17 mouse cellular contexts compared by ENCODE assay signal in genomic region chr12:73304636-73305035, GRCm38 (mm10). TPM values are rescaled to one million over a fixed set of nuclear protein-coding genes. Genes with fewer than 3 reads are reported as not detected.
DNase-seq lines count a peak whose midpoint lies in the region; ATAC-seq and TF ChIP-seq lines count a peak whose summit lies in the region.
"Had no signal": no experiment of that assay in that cellular context is flagged by ENCODE, and none has a peak within 500 bp of the region (broad histone marks: within the 10 kb centered on the region; RNA-seq: fewer than 3 reads in every experiment).

No protein-coding gene starts in this region.

- TF ChIP-seq CTCF in kidney, postnatal 0 days (IDR thresholded peaks at IDR 0.05; ENCODE audit: low read depth), result no peak

- H3K36me3 ChIP-seq in kidney, postnatal 0 days (ENCODE audit: insufficient read depth, low read length), result peaks cover 4% of the 10 kb centered on the region; the same call in 1 of the 2 replicates
- H3K36me3 ChIP-seq: liver, embryonic 15.5 days had no signal

- H3K27ac ChIP-seq in brown adipose tissue, adult 24 weeks (replicated peaks; ENCODE audit: low read depth, low read length), result peak overlapping the region; percentile 38; the same call in 1 of the 2 replicates
- H3K27ac ChIP-seq in kidney, postnatal 0 days, result no peak overlapping the region
- H3K27ac ChIP-seq: forebrain, embryonic 13.5 days; hindbrain, embryonic 12.5 days; limb, embryonic 10.5 days; liver, embryonic 15.5 days had no signal

- peak overlapping the region; percentile 36 for H3K4me3 ChIP-seq in brown adipose tissue, adult 24 weeks (ENCODE audit: insufficient read depth, low read depth, low read length)
- H3K4me3 ChIP-seq in kidney, postnatal 0 days (replicated peaks; ENCODE audit: low read depth, low read length), result no peak overlapping the region
- H3K4me3 ChIP-seq: forebrain, embryonic 13.5 days; hindbrain, embryonic 12.5 days; limb, embryonic 10.5 days; liver, embryonic 15.5 days; megakaryocyte, embryonic 14.5 days had no signal

- no peaks in the 10 kb centered on the region for H3K9me3 ChIP-seq in kidney, postnatal 0 days (replicated peaks; ENCODE audit: low read length)
- H3K9me3 ChIP-seq: forebrain, embryonic 13.5 days; hindbrain, embryonic 12.5 days; limb, embryonic 10.5 days; liver, embryonic 15.5 days; megakaryocyte, embryonic 14.5 days had no signal

- ATAC-seq in kidney, postnatal 0 days (replicated peaks; ENCODE audit: low FRiP score, low read depth), result no peak
- ATAC-seq: forebrain, embryonic 13.5 days; intestine, embryonic 16.5 days had no signal

- intact Hi-C loops in gastrocnemius, postnatal 36 days (cut with DNase I), result no loop called here
- intact Hi-C loops in left cerebral cortex, postnatal 25 days (cut with DNase I), result no loop called here

- no peaks in the 10 kb centered on the region for H3K4me1 ChIP-seq in brown adipose tissue, adult 24 weeks (ENCODE audit: control insufficient read depth, insufficient read depth, insufficient read length, low read length)
- H3K4me1 ChIP-seq in kidney, postnatal 0 days (replicated peaks; ENCODE audit: insufficient read depth, low read length), result no peaks in the 10 kb centered on the region
- H3K4me1 ChIP-seq: forebrain, embryonic 13.5 days; hindbrain, embryonic 12.5 days; limb, embryonic 10.5 days; liver, embryonic 15.5 days had no signal

- H3K9ac ChIP-seq in kidney, postnatal 0 days (ENCODE audit: low read depth, low read length), result no peak overlapping the region
- H3K9ac ChIP-seq: forebrain, embryonic 13.5 days; hindbrain, embryonic 12.5 days; liver, embryonic 15.5 days had no signal

- H3K4me2 ChIP-seq in kidney, postnatal 0 days (ENCODE audit: low read length), result no peak overlapping the region
- H3K4me2 ChIP-seq: forebrain, embryonic 13.5 days; hindbrain, embryonic 12.5 days; liver, embryonic 15.5 days had no signal

- DNase-seq in gastrocnemius, adult 18-20 months (ENCODE audit: low spot score), result peak; percentile 30
- DNase-seq in gastrocnemius, postnatal 36 days, result no peak
- DNase-seq in 3T3-L1 (ENCODE audit: low read depth, low spot score), result peak; percentile 43
- DNase-seq in kidney, postnatal 0 days (ENCODE audit: low spot score), result peak; percentile 74
- DNase-seq in left cerebral cortex, postnatal 25 days (ENCODE audit: low spot score in 2 of 2), result no peak
- DNase-seq in ovary, postnatal 10 days (ENCODE audit: low spot score), result no peak
- no peak for DNase-seq in yolk sac, embryonic 10.5 days (ENCODE audit: low spot score)
- DNase-seq: cerebellum, postnatal 36 days; layer of hippocampus, postnatal 36 days; right cerebral cortex, postnatal 25 days had no signal

- WGBS in kidney, postnatal 0 days, result 56% methylated on average over 4 of the region's 4 CpGs

- no peaks in the 10 kb centered on the region for H3K27me3 ChIP-seq in kidney, postnatal 0 days (ENCODE audit: insufficient read depth, low read length)
- H3K27me3 ChIP-seq: forebrain, embryonic 13.5 days; hindbrain, embryonic 12.5 days; liver, embryonic 15.5 days; megakaryocyte, embryonic 14.5 days had no signal

RNA-seq across cellular contexts. Expression of gene Slc38a6, which starts 18.1 kb away (rescaled TPM):
- total RNA-seq in gastrocnemius, adult 18-20 months (2021), result 1 to 10 TPM; 2.2 to 2.4 TPM
- 1 to 10 TPM; 2.6 TPM for total RNA-seq in gastrocnemius, postnatal 36 days (2021)
- polyA plus RNA-seq in brown adipose tissue, adult 24 weeks (2012; ENCODE audit: insufficient read depth, insufficient read length, missing spikeins), result 4.0 and 7.7 TPM in 2 replicates
- polyA plus RNA-seq in kidney, postnatal 0 days (2015; fragmentation: Nextera tagmentation; extraction: Ambion mirVana), result 5.7 and 6.2 TPM in 2 replicates
- 10 to 100 TPM; 12.1 to 17.8 TPM for total RNA-seq in left cerebral cortex, postnatal 25 days (2021)

RNA-seq across cellular contexts. Expression of gene Trmt5, which starts 18.1 kb away (rescaled TPM):
- 1 to 10 TPM; 7.8 to 8.4 TPM for total RNA-seq in gastrocnemius, adult 18-20 months (2021)
- total RNA-seq in gastrocnemius, postnatal 36 days (2021), result 1 to 10 TPM; 5.1 to 8.0 TPM
- 17.9 and 18.3 TPM in 2 replicates for polyA plus RNA-seq in brown adipose tissue, adult 24 weeks (2012; ENCODE audit: insufficient read depth, insufficient read length, missing spikeins)
- 15.3 and 15.4 TPM in 2 replicates for polyA plus RNA-seq in kidney, postnatal 0 days (2015; fragmentation: Nextera tagmentation; extraction: Ambion mirVana)
- 10 to 100 TPM; 12.3 to 14.0 TPM for total RNA-seq in left cerebral cortex, postnatal 25 days (2021)

Comparison
In these comparisons a context has a peak if more than half of its experiments do, and no peak if none do; other contexts are left out.
1. DNase-seq: peak in gastrocnemius, adult 18-20 months (single experiment), 3T3-L1 (single experiment) and kidney, postnatal 0 days (single experiment); none in gastrocnemius, postnatal 36 days (0 of 2), left cerebral cortex, postnatal 25 days (0 of 2), ovary, postnatal 10 days (single experiment) and yolk sac, embryonic 10.5 days (single experiment).